Mouse (Mus musculus) hindbrain, embryonic 10.5 days (tissue): ENCODE data around the gene Sprr4. TPM values are rescaled to one million over a fixed set of nuclear protein-coding genes. Genes with fewer than 3 reads are reported as not detected.
"Not testable (repeated sequence)": the region's sequence is repeated elsewhere in the genome, so short reads cannot be mapped to it uniquely, and the experiment has no call there.

Experiments
- DNase-seq: peaks from one replicate; pipeline ENCODE4 v3.0.0-alpha.2; 2017; ENCODE audit warnings: low spot score
- H3K27ac ChIP-seq: fragments of 300-500 bp; sonication (generic); 2 replicates; pipeline ENCODE4 v1.5.1; 2016; ENCODE audit warnings: mild to moderate bottlenecking, moderate library complexity
- H3K27me3 ChIP-seq: fragments of 300-500 bp; sonication (generic); 2 replicates; pipeline ENCODE4 v1.6.1; 2016; ENCODE audit warnings: mild to moderate bottlenecking; ENCODE audit not compliant: poor library complexity, insufficient read depth, severe bottlenecking
- H3K36me3 ChIP-seq: fragments of 300-500 bp; sonication (generic); 2 replicates; pipeline ENCODE4 v1.6.1; 2016; ENCODE audit warnings: mild to moderate bottlenecking, moderate library complexity
- H3K4me1 ChIP-seq: fragments of 300-500 bp; sonication (generic); replicated peaks from 2 replicates; pipeline ENCODE4 v1.6.1; 2016; ENCODE audit warnings: mild to moderate bottlenecking
- H3K4me3 ChIP-seq: fragments of 300-500 bp; sonication (generic); 2 replicates; pipeline ENCODE4 v1.5.1; 2016; ENCODE audit warnings: mild to moderate bottlenecking, moderate library complexity
- H3K9me3 ChIP-seq: fragments of 300-500 bp; sonication (generic); 2 replicates; pipeline ENCODE4 v1.6.1; 2016; ENCODE audit warnings: mild to moderate bottlenecking, moderate library complexity
- WGBS: fragments of 180-500 bp; shearing (Covaris S2); methylation state at CpG from one replicate; pipeline ENCODE4 v1.1.7; 2016; 5-methylcytosine and 5-hydroxymethylcytosine counted together
- polyA plus RNA-seq: library from polyadenylated mRNA; unstranded; fragments of >200 nt; fragmentation: Nextera tagmentation; extraction: Ambion mirVana; gene quantifications from 2 replicates; pipeline ENCODE4 v1.2.1, GENCODE M21; 2016

Gene Sprr4
- not detected in 2 replicates for polyA plus RNA-seq

DNA sequence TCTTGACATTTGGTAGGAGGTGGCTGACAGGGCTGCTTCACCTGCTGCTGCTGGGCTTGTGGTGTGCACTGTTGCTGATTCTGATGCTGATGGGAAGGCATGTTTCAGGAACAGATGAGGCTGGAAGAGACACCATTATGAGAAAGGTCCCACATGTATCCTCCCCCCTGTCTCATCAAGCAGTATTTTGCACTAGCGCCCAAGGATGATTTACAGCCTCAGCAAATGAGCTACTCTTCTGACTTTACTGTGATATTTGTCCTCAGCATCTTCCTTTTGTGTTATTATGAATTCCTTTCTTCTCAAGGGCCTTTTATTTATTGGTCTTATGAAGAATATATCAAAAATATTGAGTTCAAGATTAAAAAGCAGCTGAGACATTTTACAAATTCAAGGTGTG is at the start of gene Sprr4:
Sprr4 (minus strand) TSS at position 101 of the 400 bp plus-strand sequence.
- Histone ChIP-seq H3K27ac (no peak within 1 kb of the TSS), H3K36me3 (no peaks in the 10 kb centered on the region), H3K9me3 (no peaks in the 10 kb centered on the region), H3K27me3 (no peaks in the 10 kb centered on the region), H3K4me3 (no peak within 1 kb of the TSS), H3K4me1 (no peaks in the 10 kb centered on the region)
- DNase-seq, result no peak
- 90% methylated on average over 1 of the region's 1 CpGs for WGBS

DNA sequence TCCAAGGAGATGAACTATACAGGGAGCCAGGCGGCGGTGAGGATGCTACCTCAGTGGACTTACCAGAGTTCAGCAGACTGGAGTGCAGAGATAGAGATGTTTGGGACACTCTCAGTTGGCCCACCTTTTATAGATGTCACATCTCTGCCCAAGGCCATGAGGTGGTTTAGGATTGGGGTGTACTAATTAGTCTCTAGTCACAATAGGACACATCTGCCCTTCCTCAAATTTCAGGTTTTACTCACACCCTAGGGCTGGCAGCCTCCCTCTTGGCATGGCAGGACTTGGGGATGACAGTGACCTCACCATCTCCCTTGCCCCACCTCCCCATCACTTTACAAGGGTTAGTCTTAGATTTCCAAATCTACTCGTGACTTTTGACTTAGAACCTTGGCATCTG is 34.1 kb upstream of the Sprr4 start, which contains the start of gene 2310046K23Rik:
2310046K23Rik (minus strand) TSS at position 101 of the 400 bp plus-strand sequence.
- no peaks in the 10 kb centered on the region for H3K27me3 ChIP-seq
- no peak within 1 kb of the TSS for H3K27ac ChIP-seq
- H3K4me3 ChIP-seq, result no peak within 1 kb of the TSS
- H3K36me3 ChIP-seq, result no peaks in the 10 kb centered on the region
- WGBS, result 87% methylated on average over 3 of the region's 3 CpGs
- DNase-seq, result no peak
- H3K4me1 ChIP-seq, result no peaks in the 10 kb centered on the region
- no peaks in the 10 kb centered on the region for H3K9me3 ChIP-seq

DNA sequence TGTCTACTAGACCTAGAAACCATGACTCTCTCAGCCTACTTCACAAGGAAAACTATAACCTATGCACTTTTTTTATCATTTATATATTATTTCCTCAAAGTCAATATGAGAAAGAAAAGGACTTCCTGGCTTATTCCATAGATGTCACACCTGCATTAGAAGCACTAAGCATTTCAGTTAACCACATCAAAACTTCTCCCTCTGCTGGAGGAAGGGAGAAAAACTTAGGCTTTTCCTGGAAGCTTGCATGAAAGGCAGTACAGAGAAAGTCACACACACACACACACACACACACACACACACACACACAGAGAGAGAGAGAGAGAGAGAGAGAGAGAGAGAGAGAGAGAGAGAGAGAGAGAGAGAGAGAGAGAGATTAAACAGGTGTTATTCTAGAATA is 12.0 kb upstream of the Sprr4 start:
- no peak overlapping the region for H3K27ac ChIP-seq
- H3K9me3 ChIP-seq, result no peaks in the 10 kb centered on the region
- no peak overlapping the region for H3K4me3 ChIP-seq
- H3K4me1 ChIP-seq, result no peaks in the 10 kb centered on the region
- DNase-seq, result no peak
- H3K36me3 ChIP-seq, result no peaks in the 10 kb centered on the region
- no peaks in the 10 kb centered on the region for H3K27me3 ChIP-seq

DNA sequence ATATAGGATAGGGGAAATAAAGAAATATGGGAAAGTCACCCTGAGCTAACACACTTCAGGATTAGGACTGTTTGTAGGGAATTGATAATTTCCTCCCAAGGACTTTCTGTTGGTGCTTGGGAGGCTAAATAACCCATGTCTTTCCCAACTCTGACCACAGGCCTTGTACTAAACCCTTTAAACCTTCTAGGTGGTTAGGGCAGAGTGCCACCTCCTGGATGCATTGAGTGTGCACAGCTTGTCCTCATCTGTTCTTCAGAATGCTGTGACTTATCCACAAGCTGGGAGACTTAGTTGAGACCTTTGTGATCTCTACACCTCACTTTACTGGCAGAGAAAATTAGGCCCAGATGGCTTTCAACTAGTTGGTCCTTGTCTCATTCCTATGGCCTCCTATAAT is 10.5 kb upstream of the Sprr4 start:
- Histone ChIP-seq H3K4me3 (no peak overlapping the region), H3K27me3 (no peaks in the 10 kb centered on the region), H3K27ac (no peak overlapping the region), H3K4me1 (no peaks in the 10 kb centered on the region), H3K9me3 (no peaks in the 10 kb centered on the region), H3K36me3 (no peaks in the 10 kb centered on the region)
- peak; percentile 9 for DNase-seq

DNA sequence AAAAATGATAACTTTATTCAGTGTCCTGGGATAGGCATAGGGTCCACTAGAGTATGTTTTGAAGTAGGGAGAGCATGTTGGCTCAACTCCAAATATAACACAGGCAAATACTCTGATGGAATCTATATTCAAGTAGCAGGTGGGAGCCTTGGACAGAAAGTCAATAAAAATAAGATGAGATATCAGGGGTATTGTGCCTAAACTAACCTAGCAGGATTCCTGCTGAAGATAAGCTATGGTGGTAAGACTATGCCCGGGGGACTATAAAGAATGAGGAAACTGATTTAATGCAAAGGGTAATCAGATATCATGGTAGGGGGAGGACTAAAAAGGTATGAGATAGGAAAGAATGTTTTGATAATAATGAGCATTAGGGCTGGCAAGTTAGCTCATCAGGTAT is 7.9 kb upstream of the Sprr4 start:
- Histone ChIP-seq H3K4me1 (no peaks in the 10 kb centered on the region), H3K27me3 (no peaks in the 10 kb centered on the region), H3K9me3 (no peaks in the 10 kb centered on the region), H3K4me3 (no peak overlapping the region), H3K27ac (no peak overlapping the region), H3K36me3 (no peaks in the 10 kb centered on the region)
- 91% methylated on average over 1 of the region's 1 CpGs for WGBS
- no peak for DNase-seq

DNA sequence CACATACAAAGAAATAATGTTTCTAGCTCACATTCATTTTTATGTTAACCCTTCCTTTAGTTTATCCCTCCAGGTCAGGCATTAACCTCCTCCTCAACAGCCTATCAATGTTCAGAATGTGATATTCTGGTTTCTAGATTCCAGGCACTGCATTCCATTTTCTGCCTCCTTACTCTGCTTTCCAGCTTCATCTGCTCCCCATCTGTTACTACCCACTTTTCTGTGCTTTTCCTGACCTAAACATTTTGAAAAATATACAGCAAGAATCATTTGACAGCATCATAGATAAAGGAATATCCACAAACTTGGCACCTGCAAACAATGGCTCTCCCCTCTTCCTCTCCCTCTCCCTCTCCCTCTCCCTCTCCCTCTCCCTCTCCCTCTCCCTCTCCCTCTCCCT is 3.2 kb upstream of the Sprr4 start:
- no peaks in the 10 kb centered on the region for H3K27me3 ChIP-seq
- H3K36me3 ChIP-seq, result no peaks in the 10 kb centered on the region
- no peak overlapping the region for H3K4me3 ChIP-seq
- DNase-seq, result no peak
- no peaks in the 10 kb centered on the region for H3K9me3 ChIP-seq
- no peaks in the 10 kb centered on the region for H3K4me1 ChIP-seq
- H3K27ac ChIP-seq, result no peak overlapping the region

DNA sequence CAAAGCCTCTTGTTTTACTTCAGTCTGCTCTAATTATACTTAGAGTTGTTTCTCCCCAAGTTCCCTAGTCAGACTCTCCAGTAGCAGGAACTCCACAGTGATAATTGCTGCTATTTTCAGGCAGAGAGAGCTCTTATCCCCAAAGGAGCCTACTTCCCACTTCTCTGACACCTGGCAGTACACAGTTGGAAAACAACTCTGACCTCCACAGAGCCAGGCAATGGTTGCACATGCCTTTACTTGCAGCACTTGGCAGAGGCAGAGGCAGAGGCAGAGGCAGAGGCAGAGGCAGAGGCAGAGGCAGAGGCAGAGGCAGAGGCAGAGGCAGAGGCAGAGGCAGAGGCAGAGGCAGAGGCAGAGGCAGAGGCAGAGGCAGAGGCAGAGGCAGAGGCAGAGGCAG is 10.0 kb downstream of the Sprr4 start:
- DNase-seq, H3K4me1 ChIP-seq, H3K27me3 ChIP-seq, H3K27ac ChIP-seq, H3K36me3 ChIP-seq, H3K4me3 ChIP-seq, H3K9me3 ChIP-seq: not testable (repeated sequence)

DNA sequence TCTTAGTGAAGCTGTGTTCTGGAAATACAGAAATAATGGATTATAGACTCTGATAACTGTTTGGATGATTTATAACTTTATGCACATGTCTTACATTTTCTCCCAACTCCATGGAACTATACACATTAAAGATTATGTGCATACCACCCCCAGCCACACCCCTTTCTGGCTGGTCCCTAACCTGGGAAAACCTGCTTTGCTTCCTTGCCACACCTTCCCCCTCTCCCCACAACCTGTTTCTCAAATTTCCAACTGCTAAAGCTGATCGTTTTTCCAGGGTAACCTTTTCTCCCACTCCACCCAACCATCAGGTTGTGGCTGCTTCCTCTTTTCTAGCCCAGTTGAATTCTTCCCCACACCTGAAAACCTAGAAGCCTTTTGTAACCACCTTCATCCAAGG is 14.0 kb downstream of the Sprr4 start:
- Histone ChIP-seq H3K27ac (no peak overlapping the region), H3K4me3 (no peak overlapping the region), H3K4me1 (no peaks in the 10 kb centered on the region), H3K36me3 (no peaks in the 10 kb centered on the region), H3K9me3 (no peaks in the 10 kb centered on the region), H3K27me3 (no peaks in the 10 kb centered on the region)
- WGBS, result 54% methylated on average over 1 of the region's 1 CpGs
- no peak for DNase-seq

DNA sequence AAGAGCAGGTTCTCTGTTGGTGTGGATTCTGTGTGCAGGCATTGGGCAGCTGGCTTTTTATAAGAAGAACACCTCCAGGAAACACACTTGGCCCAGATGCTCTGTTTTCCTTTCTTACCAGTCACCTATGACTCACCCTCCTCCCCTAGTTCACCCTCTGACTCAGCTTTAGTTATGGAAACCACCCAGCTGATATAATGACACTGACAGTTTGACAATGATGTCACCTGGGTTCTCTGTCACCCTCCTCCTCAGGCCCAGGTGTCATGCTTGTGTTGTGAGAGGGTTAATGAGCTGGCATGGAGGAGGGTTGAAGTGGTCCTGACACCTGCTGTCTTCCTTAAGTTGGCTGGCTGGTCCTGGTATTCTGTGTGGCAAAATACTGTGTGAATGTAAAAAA is 14.4 kb downstream of the Sprr4 start, which contains the start of gene Sprr1a:
Sprr1a (minus strand) TSS at position 33 of the 400 bp plus-strand sequence.
- Histone ChIP-seq H3K27ac (no peak within 1 kb of the TSS), H3K36me3 (no peaks in the 10 kb centered on the region), H3K4me3 (no peak within 1 kb of the TSS), H3K9me3 (no peaks in the 10 kb centered on the region), H3K27me3 (no peaks in the 10 kb centered on the region), H3K4me1 (no peaks in the 10 kb centered on the region)
- no peak for DNase-seq

DNA sequence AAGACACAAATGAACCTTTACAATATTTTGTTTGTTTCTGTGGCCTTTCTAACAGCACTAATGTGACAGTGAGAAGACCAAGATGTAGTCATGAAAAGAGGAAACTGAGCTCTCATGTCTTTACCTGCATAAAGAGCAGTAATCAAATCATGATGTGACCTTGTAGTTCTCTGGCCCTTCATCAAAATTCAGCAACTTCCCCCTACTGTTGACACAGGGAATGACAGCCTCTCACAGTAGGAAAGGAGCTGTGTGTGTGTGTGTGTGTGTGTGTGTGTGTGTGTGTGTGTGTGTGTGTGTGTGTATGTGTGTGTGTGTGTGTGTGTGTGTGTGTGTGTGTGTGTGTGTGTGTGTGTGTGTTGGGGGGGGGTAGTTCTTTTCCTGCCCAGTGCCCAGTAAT is 19.0 kb downstream of the Sprr4 start:
- H3K27me3 ChIP-seq, DNase-seq, H3K4me3 ChIP-seq, H3K4me1 ChIP-seq, H3K9me3 ChIP-seq, H3K36me3 ChIP-seq, H3K27ac ChIP-seq: not testable (repeated sequence)

DNA sequence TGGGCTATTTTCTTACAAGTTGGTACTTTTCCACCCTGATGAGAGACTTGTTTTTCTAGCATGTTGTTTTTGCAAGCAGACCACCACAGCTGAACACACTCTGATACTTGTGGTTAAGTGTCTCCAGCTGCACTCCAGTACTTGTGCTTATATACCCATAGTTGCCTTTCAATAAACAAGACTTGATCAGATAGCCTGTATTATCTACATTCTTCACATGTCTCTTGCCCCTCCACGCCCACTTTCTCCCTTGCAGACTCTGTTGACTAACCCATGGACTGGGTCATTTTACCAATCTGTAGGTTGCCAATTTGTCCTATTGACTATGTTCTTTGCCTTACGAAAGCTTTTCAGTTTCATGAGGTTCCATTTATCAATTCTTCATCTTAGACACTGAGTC is 30.2 kb downstream of the Sprr4 start:
- Histone ChIP-seq H3K27me3 (no peaks in the 10 kb centered on the region), H3K27ac (no peak overlapping the region), H3K9me3 (no peaks in the 10 kb centered on the region), H3K4me3 (no peak overlapping the region), H3K4me1 (no peaks in the 10 kb centered on the region), H3K36me3 (no peaks in the 10 kb centered on the region)
- 85% methylated on average over 2 of the region's 2 CpGs for WGBS
- no peak for DNase-seq

DNA sequence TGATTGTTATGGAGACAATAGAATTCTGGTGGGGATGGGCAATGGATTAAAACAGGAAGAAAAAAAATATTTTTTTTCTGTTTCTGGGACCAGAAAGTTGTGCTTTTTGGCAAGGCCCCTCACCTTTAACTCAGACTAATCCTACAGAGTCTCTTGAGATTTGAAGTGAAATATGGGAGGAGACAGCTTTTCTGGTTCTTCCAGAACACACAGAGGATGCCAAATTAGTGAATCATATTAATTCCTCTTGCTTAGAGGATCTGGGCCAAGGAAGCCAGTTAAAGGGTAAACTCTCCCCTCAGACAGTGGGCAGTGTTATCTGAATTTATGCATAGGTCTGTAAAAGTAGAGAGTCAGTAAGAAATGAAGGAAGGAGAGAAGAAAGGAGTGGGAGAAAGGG is 32.9 kb downstream of the Sprr4 start:
- no peaks in the 10 kb centered on the region for H3K9me3 ChIP-seq
- H3K36me3 ChIP-seq, result no peaks in the 10 kb centered on the region
- H3K4me1 ChIP-seq, result no peaks in the 10 kb centered on the region
- H3K27ac ChIP-seq, result no peak overlapping the region
- H3K4me3 ChIP-seq, result no peak overlapping the region
- H3K27me3 ChIP-seq, result no peaks in the 10 kb centered on the region
- no peak for DNase-seq

DNA sequence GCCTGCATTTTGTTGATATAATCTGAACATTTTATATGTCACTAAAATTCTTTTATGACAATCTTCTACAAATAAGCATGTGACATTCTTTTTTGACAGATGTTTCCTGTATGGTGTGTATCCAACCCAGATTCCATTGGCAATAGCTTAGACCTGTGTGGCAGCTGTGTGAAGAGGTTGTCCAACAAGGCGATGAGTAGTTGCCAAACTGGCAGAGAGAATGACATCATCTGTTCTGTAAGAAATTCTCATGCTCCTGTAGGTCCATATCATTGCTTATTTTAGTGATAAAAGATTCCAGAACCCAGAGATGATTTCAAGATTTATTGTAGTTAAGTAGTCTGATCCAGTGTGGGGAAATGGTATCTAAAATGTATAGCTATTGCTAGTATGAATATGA is 33.7 kb downstream of the Sprr4 start:
- Histone ChIP-seq H3K36me3 (no peaks in the 10 kb centered on the region), H3K9me3 (no peaks in the 10 kb centered on the region), H3K4me1 (no peaks in the 10 kb centered on the region), H3K4me3 (no peak overlapping the region), H3K27me3 (no peaks in the 10 kb centered on the region), H3K27ac (no peak overlapping the region)
- DNase-seq, result no peak
- WGBS, result 92% methylated on average over 1 of the region's 1 CpGs

DNA sequence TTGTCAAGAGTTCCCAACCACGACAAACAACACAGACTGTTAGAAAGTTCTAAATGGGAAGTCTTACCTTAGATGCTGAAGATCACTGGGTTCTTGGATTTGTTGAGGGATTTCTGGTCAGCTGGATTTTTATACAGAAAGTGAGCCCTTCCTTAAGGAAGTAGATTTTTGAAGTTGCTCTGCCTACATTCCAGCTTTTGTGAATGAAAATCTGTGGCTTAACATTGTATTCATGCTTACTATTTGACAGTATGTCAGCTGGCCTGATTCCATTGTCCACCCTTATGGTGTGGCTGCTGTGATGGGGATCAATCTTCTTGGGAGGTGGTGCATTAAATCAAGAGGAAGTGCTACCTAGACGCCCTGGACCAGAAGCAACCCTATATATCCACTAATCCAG is 41.7 kb downstream of the Sprr4 start, which contains the start of gene Sprr3:
Sprr3 (minus strand) TSS at position 101 of the 400 bp plus-strand sequence.
- Histone ChIP-seq H3K4me3 (no peak within 1 kb of the TSS), H3K9me3 (no peaks in the 10 kb centered on the region), H3K27me3 (no peaks in the 10 kb centered on the region), H3K27ac (no peak within 1 kb of the TSS), H3K36me3 (no peaks in the 10 kb centered on the region), H3K4me1 (no peaks in the 10 kb centered on the region)
- WGBS, result 68% methylated on average over 2 of the region's 2 CpGs
- no peak for DNase-seq
